Mouse (Mus musculus) liver, postnatal 0 days (tissue): ENCODE results near the gene Hspg2. TPM values are rescaled to one million over a fixed set of nuclear protein-coding genes. Genes with fewer than 3 reads are reported as not detected.
"Not testable (repeated sequence)": the region's sequence is repeated elsewhere in the genome, so short reads cannot be mapped to it uniquely, and the experiment has no call there.

Experiments
- ATAC-seq: fragments of 200-750 bp; cut with Nextera tagmentation; 2 replicates; pipeline ENCODE4 v1.8.0; 2017; ENCODE audit warnings: mild to moderate bottlenecking, moderate library complexity
- DNase-seq: peaks from one replicate; pipeline ENCODE4 v3.0.0-alpha.2; 2016
- H3K27ac ChIP-seq: fragments of 300-500 bp; sonication (generic); 2 replicates; pipeline ENCODE4 v1.5.1; 2014; ENCODE audit warnings: antibody characterized with exemption, moderate library complexity, mild to moderate bottlenecking, low read depth
- H3K27me3 ChIP-seq: fragments of 300-500 bp; sonication (generic); 2 replicates; pipeline ENCODE4 v1.6.1; 2014; ENCODE audit warnings: low read length, control low read depth, mixed read lengths; ENCODE audit not compliant: insufficient read depth
- H3K36me3 ChIP-seq: fragments of 300-500 bp; sonication (generic); replicated peaks from 2 replicates; pipeline ENCODE4 v1.6.1; 2014; ENCODE audit warnings: mild to moderate bottlenecking, control low read depth, low read length, moderate library complexity, mixed read lengths; ENCODE audit not compliant: insufficient read depth
- H3K4me1 ChIP-seq: fragments of 300-500 bp; sonication (generic); 2 replicates; pipeline ENCODE4 v1.6.1; 2014; ENCODE audit warnings: antibody characterized with exemption, mild to moderate bottlenecking, control low read depth; ENCODE audit not compliant: insufficient read depth
- H3K4me2 ChIP-seq: fragments of 300-500 bp; sonication (generic); 2 replicates; pipeline ENCODE4 v1.6.1; 2014; ENCODE audit warnings: low read depth, mild to moderate bottlenecking, low read length, moderate library complexity, mixed read lengths
- H3K4me3 ChIP-seq: fragments of 300-500 bp; sonication (generic); 2 replicates; pipeline ENCODE4 v1.5.1; 2014; ENCODE audit warnings: low read depth, low read length
- H3K9ac ChIP-seq: fragments of 300-500 bp; sonication (generic); replicated peaks from 2 replicates; pipeline ENCODE4 v1.6.1; 2014; ENCODE audit warnings: mild to moderate bottlenecking, moderate library complexity
- H3K9me3 ChIP-seq: fragments of 300-500 bp; sonication (generic); 2 replicates; pipeline ENCODE4 v1.6.1; 2016; ENCODE audit warnings: mild to moderate bottlenecking, control low read depth, low read length, mixed read lengths
- CTCF ChIP-seq: sonication (generic); IDR thresholded peaks from 2 replicates; pipeline ENCODE4 v1.5.1; 2016; ENCODE audit warnings: antibody characterized with exemption, low read depth
- EP300 ChIP-seq: IDR thresholded peaks from 2 replicates; pipeline ENCODE4 v1.6.1; 2016; ENCODE audit warnings: antibody characterized with exemption, low read depth, mild to moderate bottlenecking
- WGBS: fragments of 180-500 bp; shearing (Covaris S2); extraction: QIAGEN DNeasy Blood & Tissue Kit; methylation state at CpG from one replicate; pipeline ENCODE4 v1.1.7; 2014; ENCODE audit not compliant: insufficient replicate concordance; 5-methylcytosine and 5-hydroxymethylcytosine counted together
- polyA plus RNA-seq: library from polyadenylated mRNA; unstranded; fragments of >200 nt; fragmentation: Nextera tagmentation; extraction: Ambion mirVana; gene quantifications from 2 replicates; pipeline ENCODE4 v1.2.1, GENCODE M21; 2015

The Hspg2 gene
- 5.1 TPM in 2 replicates for polyA plus RNA-seq

- Histone ChIP-seq H3K27ac (peak within 1 kb of the TSS; percentile 48), H3K9me3 (no peaks in the 10 kb centered on the region), H3K4me3 (peak within 1 kb of the TSS; percentile 65)
These were observed at the start of gene Hspg2 for GRCm38 (mm10) chr4:137468260-137469080. Gene Hspg2, plus strand, starts transcription at chr4:137468769.

GRCm38 (mm10) chr4:137430502-137430901 lies 38.1 kb upstream of the Hspg2 start, which contains the start of gene Cela3b:
Gene Cela3b, minus strand, starts transcription at chr4:137430540.
- ATAC-seq, result no peak
- 32% methylated on average over 4 of the region's 4 CpGs for WGBS
- H3K27ac ChIP-seq, result no peak within 1 kb of the TSS
- TF ChIP-seq CTCF, result no peak
- no peak for TF ChIP-seq EP300
- no peak within 1 kb of the TSS for H3K9ac ChIP-seq
- H3K27me3 ChIP-seq, result no peaks in the 10 kb centered on the region
- H3K4me2 ChIP-seq, result no peak within 1 kb of the TSS
- H3K4me3 ChIP-seq, result no peak within 1 kb of the TSS
- H3K4me1 ChIP-seq, result peaks cover 6% of the 10 kb centered on the region
- H3K36me3 ChIP-seq, result no peaks in the 10 kb centered on the region
- no peak for DNase-seq
- H3K9me3 ChIP-seq, result no peaks in the 10 kb centered on the region

More at GRCm38 (mm10) chr4:137468260-137469080, at the start of gene Hspg2:
- Histone ChIP-seq H3K36me3 (no peaks in the 10 kb centered on the region), H3K9ac (peak within 1 kb of the TSS; percentile 79), H3K27me3 (0 out of 2 replicates have a peak, but pooled peaks cover 2% of the 10 kb centered on the region), H3K4me1 (peaks cover 10% of the 10 kb centered on the region), H3K4me2 (peak within 1 kb of the TSS; percentile 93)
- WGBS, result under 1% methylated on average over 44 of the region's 72 CpGs
- peak; percentile 97 for DNase-seq
- TF ChIP-seq CTCF (no peak), EP300 (no peak)
- ATAC-seq, result peak; percentile 87

GRCm38 (mm10) chr4:137432700-137433550 lies 35.6 kb upstream of the Hspg2 start:
- H3K36me3 ChIP-seq, H3K4me3 ChIP-seq, H3K4me1 ChIP-seq, H3K27me3 ChIP-seq, H3K9ac ChIP-seq, DNase-seq, H3K9me3 ChIP-seq, H3K4me2 ChIP-seq: not testable (repeated sequence)
- peak; percentile 85 for ATAC-seq
- WGBS, result 46% methylated on average over 10 of the region's 10 CpGs
- peak overlapping the region; percentile 63 for H3K27ac ChIP-seq

- ATAC-seq, result no peak
- H3K4me1 ChIP-seq, result peaks cover 20% of the 10 kb centered on the region
- DNase-seq, result no peak
- H3K9ac ChIP-seq, result no peak overlapping the region
- no peak overlapping the region for H3K4me2 ChIP-seq
- WGBS, result 89% methylated on average over 8 of the region's 8 CpGs
- no peaks in the 10 kb centered on the region for H3K9me3 ChIP-seq
- no peaks in the 10 kb centered on the region for H3K36me3 ChIP-seq
- H3K27me3 ChIP-seq, result no peaks in the 10 kb centered on the region
- TF ChIP-seq CTCF (no peak), EP300 (no peak)
- H3K27ac ChIP-seq, result no peak overlapping the region
- H3K4me3 ChIP-seq, result no peak overlapping the region
These were observed 31.4 kb upstream of the Hspg2 start for GRCm38 (mm10) chr4:137436979-137437669.

- H3K36me3 ChIP-seq, result no peaks in the 10 kb centered on the region
- H3K27ac ChIP-seq, result peak overlapping the region; percentile 24; the same call in 1 of the 2 replicates
- ATAC-seq, result peak; percentile 98
- H3K4me2 ChIP-seq, result peak overlapping the region; percentile 43
- no peak overlapping the region for H3K4me3 ChIP-seq
- WGBS, result 58% methylated on average over 8 of the region's 8 CpGs
- H3K9me3 ChIP-seq, result no peaks in the 10 kb centered on the region
- DNase-seq, result peak; percentile 37
- H3K4me1 ChIP-seq, result peaks cover 14% of the 10 kb centered on the region
- TF ChIP-seq CTCF (no peak), EP300 (peak; percentile 70; the same call in 1 of the 2 replicates)
- H3K27me3 ChIP-seq, result no peaks in the 10 kb centered on the region
- 0 out of 2 replicates have a peak overlapping the region, but pooled peaks have one; percentile 12 for H3K9ac ChIP-seq
These were observed 29.7 kb upstream of the Hspg2 start for GRCm38 (mm10) chr4:137438842-137439241.
